Mouse (Mus musculus) hindbrain, postnatal 0 days (tissue): ENCODE data around the gene Elmsan1. TPM values are rescaled to one million over a fixed set of nuclear protein-coding genes. Genes with fewer than 3 reads are reported as not detected.

Experiments
- ATAC-seq: fragments of 200-750 bp; cut with Nextera tagmentation; 2 replicates; pipeline ENCODE4 v1.8.0; 2017; ENCODE audit warnings: mild to moderate bottlenecking, moderate TSS enrichment, moderate library complexity
- DNase-seq: peaks from one replicate; pipeline ENCODE4 v3.0.0-alpha.2; 2015; ENCODE audit warnings: low spot score
- H3K27ac ChIP-seq: fragments of 300-500 bp; sonication (generic); 2 replicates; pipeline ENCODE4 v1.5.1; 2014; ENCODE audit warnings: mild to moderate bottlenecking
- H3K27me3 ChIP-seq: fragments of 300-500 bp; sonication (generic); 2 replicates; pipeline ENCODE4 v1.6.1; 2014; ENCODE audit warnings: low read length, mixed read lengths; ENCODE audit not compliant: insufficient read depth
- H3K36me3 ChIP-seq: fragments of 300-500 bp; sonication (generic); 2 replicates; pipeline ENCODE4 v1.6.1; 2014; ENCODE audit warnings: low read length, mixed read lengths; ENCODE audit not compliant: insufficient read depth
- H3K4me1 ChIP-seq: fragments of 300-500 bp; sonication (generic); 2 replicates; pipeline ENCODE4 v1.6.1; 2014; ENCODE audit warnings: antibody characterized with exemption, low read length, mixed read lengths; ENCODE audit not compliant: insufficient read depth
- H3K4me2 ChIP-seq: fragments of 300-500 bp; sonication (generic); 2 replicates; pipeline ENCODE4 v1.6.1; 2014; ENCODE audit warnings: low read depth, mild to moderate bottlenecking, low read length, moderate library complexity, mixed read lengths
- H3K4me3 ChIP-seq: fragments of 300-500 bp; sonication (generic); 2 replicates; pipeline ENCODE4 v1.5.1; 2014; ENCODE audit warnings: low read length
- H3K9ac ChIP-seq: fragments of 300-500 bp; sonication (generic); replicated peaks from 2 replicates; pipeline ENCODE4 v1.6.1; 2014; ENCODE audit warnings: mild to moderate bottlenecking, low read length, moderate library complexity, mixed read lengths
- H3K9me3 ChIP-seq: fragments of 300-500 bp; sonication (generic); 2 replicates; pipeline ENCODE4 v1.6.1; 2016; ENCODE audit warnings: low read length, mixed read lengths
- CTCF ChIP-seq: IDR thresholded peaks from 2 replicates; pipeline ENCODE4 v1.5.1; 2016; ENCODE audit warnings: antibody characterized with exemption, control low read depth, low read depth
- WGBS: fragments of 180-500 bp; shearing (Covaris S2); extraction: QIAGEN DNeasy Blood & Tissue Kit; methylation state at CpG from one replicate; pipeline ENCODE4 v1.1.7; 2014; 5-methylcytosine and 5-hydroxymethylcytosine counted together
- polyA plus RNA-seq: library from polyadenylated mRNA; unstranded; fragments of >200 nt; fragmentation: Nextera tagmentation; extraction: Ambion mirVana; gene quantifications from 2 replicates; pipeline ENCODE4 v1.2.1, GENCODE M21; 2015
- total RNA-seq: library from RNA; depleted of rRNA; stranded (reverse); fragments of >200 nt; gene quantifications from 2 replicates; pipeline ENCODE4 v1.2.3, GENCODE M21; 2014

Gene Elmsan1
- total and polyA plus RNA-seq, 2 experiments from 2014 or later, result 3.0 to 9.3 TPM

DNA sequence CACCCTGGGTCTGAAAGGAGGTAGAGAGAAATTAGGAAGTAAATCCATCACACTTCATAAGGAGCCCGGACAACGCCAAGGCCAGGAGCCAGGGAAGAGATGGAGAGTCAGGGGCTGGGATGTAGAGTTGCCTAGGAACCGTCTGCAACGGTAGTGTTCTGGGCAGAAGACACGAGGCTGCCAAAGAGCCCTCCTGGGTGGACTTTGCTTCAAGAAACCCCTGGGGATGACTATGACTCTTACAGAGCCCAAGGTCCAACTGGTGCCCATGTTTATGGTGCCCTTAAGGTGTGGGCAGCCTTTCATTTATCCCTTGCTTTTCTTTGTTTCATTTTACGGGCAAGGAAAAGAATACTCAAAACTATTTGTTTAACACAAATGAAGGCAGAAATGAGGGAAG, 36.7 kb downstream of the Elmsan1 start:
- H3K4me1 ChIP-seq, result peaks cover 28% of the 10 kb centered on the region; the same call in 1 of the 2 replicates
- ATAC-seq, result no peak
- H3K9me3 ChIP-seq, result no peaks in the 10 kb centered on the region
- H3K27ac ChIP-seq, result no peak overlapping the region
- peak overlapping the region; percentile 27 for H3K4me2 ChIP-seq
- no peak for DNase-seq
- TF ChIP-seq CTCF, result no peak
- no peak overlapping the region for H3K4me3 ChIP-seq
- 23% methylated on average over 6 of the region's 6 CpGs for WGBS
- no peaks in the 10 kb centered on the region for H3K27me3 ChIP-seq
- H3K36me3 ChIP-seq, result no peaks in the 10 kb centered on the region
- no peak overlapping the region for H3K9ac ChIP-seq

DNA sequence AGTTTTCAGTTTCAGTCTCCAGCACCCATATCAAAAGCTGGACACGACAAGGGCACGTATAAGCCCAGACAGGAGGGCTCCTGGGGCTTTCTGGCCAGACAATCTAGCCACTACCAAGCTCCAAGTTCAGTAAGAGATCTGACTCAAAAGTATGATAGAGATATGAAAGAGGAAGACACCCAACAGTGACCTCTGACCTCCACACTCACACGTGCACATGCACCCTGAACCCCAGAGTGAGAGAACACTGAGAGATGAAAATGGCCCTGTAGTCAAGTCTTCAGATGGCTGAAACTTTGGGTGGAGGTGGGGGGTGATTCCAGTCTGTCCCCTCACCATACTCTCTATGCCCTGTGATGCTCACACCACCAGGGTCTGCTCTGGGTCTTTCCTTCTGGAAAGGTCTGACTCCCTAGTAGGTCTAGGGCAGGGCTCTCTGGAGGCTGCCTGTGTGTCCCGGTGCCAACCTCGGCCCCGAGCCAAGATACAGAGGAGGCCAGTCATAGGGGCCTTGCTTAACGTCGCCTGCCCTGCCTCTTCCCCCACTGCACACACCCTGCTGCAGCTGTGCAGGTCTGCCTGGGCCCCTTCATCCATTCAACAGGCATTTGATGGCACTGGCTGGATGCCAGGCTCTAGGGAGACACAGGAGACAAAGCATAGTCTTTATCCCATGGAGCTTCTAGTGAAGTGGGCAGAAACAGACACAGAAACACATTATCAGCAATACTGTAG, 37.8 kb downstream of the Elmsan1 start:
- H3K9ac ChIP-seq, result no peak overlapping the region
- H3K4me1 ChIP-seq, result peaks cover 29% of the 10 kb centered on the region
- WGBS, result 29% methylated on average over 8 of the region's 8 CpGs
- DNase-seq (peak; percentile 72), ATAC-seq (peak; percentile 71)
- no peak overlapping the region for H3K27ac ChIP-seq
- no peak overlapping the region for H3K4me3 ChIP-seq
- no peaks in the 10 kb centered on the region for H3K36me3 ChIP-seq
- H3K9me3 ChIP-seq, result no peaks in the 10 kb centered on the region
- peak; percentile 19; the same call in 1 of the 2 replicates for TF ChIP-seq CTCF
- peak overlapping the region; percentile 27 for H3K4me2 ChIP-seq
- H3K27me3 ChIP-seq, result no peaks in the 10 kb centered on the region

DNA sequence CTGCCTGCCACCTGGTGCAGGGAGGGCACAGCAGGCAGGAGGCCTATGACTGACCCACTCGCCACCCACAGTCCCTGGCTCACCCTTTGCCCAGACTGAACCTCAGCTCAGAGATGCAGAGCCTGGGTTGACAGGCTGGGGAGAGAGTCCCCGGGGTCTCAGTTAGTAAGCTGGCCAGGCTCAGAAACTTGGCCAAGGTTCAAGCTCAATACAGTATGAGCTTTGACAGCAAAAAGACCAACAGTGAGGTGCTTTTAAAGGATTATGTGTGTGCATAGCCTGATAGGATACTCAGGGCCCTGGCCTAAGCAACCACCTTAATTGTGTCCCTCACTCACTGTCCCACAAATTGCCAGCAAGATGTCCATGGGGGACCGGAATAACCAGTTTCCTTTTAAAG, 38.6 kb downstream of the Elmsan1 start:
- WGBS, result 46% methylated on average over 3 of the region's 3 CpGs
- TF ChIP-seq CTCF, result no peak
- no peaks in the 10 kb centered on the region for H3K36me3 ChIP-seq
- peak overlapping the region; percentile 36; the same call in 1 of the 2 replicates for H3K27ac ChIP-seq
- H3K9me3 ChIP-seq, result no peaks in the 10 kb centered on the region
- DNase-seq, result no peak
- H3K4me2 ChIP-seq, result no peak overlapping the region; the same call in 1 of the 2 replicates
- no peaks in the 10 kb centered on the region for H3K27me3 ChIP-seq
- no peak for ATAC-seq
- H3K4me1 ChIP-seq, result peaks cover 37% of the 10 kb centered on the region
- H3K4me3 ChIP-seq, result no peak overlapping the region
- no peak overlapping the region for H3K9ac ChIP-seq

DNA sequence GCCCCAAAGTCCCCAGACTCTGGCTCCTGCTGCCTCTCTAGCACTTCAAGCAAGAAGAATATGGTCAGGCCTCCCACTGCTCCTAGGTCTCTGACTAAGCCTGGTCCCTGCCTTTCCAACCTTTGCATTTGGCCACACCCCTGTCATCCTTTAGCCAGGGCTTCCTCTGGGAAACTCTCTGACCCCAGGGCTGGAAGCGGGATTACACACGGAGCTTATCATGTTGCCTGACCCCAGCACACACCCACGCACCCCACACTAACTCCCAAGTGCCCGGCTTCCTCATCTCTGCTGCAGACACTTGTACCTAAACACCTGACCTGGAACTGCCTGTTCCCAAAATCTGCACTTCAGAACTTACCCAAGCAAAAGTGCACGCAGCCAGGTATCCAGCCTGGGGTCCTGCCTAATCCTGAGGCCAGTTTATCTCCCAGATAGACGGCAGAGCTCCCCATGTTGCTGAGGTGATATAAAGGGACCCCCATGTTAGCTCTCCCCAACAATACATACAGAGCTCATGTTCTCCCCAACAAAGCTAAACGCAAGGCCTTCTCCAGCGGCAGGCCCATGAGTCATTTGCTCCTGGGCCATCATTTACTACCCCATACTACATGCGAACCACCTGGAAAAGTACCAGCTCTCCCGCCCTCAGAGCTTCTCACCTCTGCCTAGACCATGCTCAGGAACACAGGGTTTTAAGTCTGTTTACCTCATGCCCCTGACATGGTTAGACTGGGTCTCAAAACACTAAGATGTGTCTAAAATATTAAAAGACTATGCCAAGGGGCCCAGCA, 39.8 kb downstream of the Elmsan1 start:
- no peaks in the 10 kb centered on the region for H3K9me3 ChIP-seq
- DNase-seq, result no peak
- ATAC-seq, result no peak
- H3K36me3 ChIP-seq, result no peaks in the 10 kb centered on the region
- H3K4me3 ChIP-seq, result no peak overlapping the region
- H3K9ac ChIP-seq, result no peak overlapping the region
- whole genome bisulfite sequencing, result 78% methylated on average over 10 of the region's 10 CpGs
- no peak overlapping the region for H3K4me2 ChIP-seq
- H3K27ac ChIP-seq, result no peak overlapping the region
- TF ChIP-seq CTCF, result no peak
- no peaks in the 10 kb centered on the region for H3K27me3 ChIP-seq
- H3K4me1 ChIP-seq, result peaks cover 45% of the 10 kb centered on the region

DNA sequence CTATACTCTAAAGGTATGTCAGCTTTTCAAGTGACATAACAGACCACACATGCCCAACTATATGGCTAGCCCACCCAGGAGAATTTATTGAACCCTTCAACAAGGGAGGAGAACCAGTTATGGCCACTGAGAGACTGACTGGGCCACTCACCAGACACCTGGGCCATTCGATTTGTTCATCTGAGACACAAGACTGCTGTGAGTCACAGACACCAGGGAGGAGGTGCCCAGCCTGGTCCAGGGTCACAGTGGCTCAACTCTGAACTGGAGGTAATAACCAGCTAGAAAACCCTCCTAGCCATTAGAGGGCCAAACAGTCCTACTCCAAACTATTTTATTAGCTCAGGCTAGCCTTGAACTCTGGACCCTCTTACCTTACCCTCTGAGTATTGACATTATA, 40.6 kb downstream of the Elmsan1 start:
- ATAC-seq (no peak), DNase-seq (no peak)
- Histone ChIP-seq H3K27me3 (no peaks in the 10 kb centered on the region), H3K4me1 (peaks cover 51% of the 10 kb centered on the region), H3K9me3 (no peaks in the 10 kb centered on the region), H3K27ac (no peak overlapping the region), H3K9ac (no peak overlapping the region), H3K36me3 (peaks cover 7% of the 10 kb centered on the region), H3K4me3 (no peak overlapping the region), H3K4me2 (no peak overlapping the region)
- TF ChIP-seq CTCF, result no peak
- WGBS, result 56% methylated on average over 1 of the region's 1 CpGs

DNA sequence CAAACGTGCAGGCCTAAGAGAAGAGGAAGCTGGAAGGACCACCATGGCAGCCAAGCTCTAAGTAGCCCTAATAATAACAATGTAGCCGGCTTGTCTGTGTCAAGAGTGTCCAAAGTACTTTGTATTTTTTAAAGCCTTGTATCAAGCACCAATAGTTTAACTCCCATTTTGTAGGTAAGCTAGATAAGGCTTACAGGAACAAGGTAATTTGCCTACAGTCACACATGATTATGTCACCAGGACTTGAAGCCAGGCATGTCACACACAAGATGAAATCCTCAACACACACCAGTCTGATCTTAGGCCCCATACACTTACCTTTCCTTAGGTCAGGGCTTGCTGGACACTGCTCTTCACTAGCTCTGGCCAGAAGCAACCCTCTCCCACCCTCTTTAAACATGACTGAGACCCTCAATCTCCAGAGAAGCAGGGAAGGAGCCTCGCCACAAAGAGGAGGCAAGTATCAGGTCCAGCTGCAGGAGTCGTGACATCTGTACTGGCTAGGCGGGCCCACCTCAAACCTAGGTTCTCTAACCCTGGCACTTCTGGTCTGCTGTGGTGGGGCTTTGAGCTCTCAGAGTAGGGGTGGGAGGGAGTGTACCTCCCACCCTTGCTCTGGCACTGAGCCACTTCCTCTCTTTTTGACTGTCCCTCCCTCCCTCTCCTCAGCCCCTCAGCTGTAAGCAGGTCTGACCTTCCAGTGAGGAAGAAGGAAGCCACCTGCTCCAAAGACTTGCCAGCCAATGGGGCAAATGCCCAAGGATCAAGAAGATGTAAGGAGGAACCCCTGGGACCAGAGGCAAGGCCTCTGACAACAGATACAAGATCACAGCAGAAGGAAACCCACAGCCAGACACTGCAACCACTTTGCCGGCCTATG, 41.6 kb downstream of the Elmsan1 start:
- no peak overlapping the region for H3K4me2 ChIP-seq
- H3K9ac ChIP-seq, result no peak overlapping the region
- H3K27me3 ChIP-seq, result no peaks in the 10 kb centered on the region
- no peak for TF ChIP-seq CTCF
- WGBS, result 48% methylated on average over 6 of the region's 6 CpGs
- H3K4me1 ChIP-seq, result peaks cover 50% of the 10 kb centered on the region
- H3K27ac ChIP-seq, result peak overlapping the region; percentile 88
- H3K36me3 ChIP-seq, result peaks cover 9% of the 10 kb centered on the region
- ATAC-seq (no peak), DNase-seq (no peak)
- no peaks in the 10 kb centered on the region for H3K9me3 ChIP-seq
- H3K4me3 ChIP-seq, result no peak overlapping the region
